Comparison of ENCODE assay signal across 9 mouse cellular contexts in the genomic region with DNA sequence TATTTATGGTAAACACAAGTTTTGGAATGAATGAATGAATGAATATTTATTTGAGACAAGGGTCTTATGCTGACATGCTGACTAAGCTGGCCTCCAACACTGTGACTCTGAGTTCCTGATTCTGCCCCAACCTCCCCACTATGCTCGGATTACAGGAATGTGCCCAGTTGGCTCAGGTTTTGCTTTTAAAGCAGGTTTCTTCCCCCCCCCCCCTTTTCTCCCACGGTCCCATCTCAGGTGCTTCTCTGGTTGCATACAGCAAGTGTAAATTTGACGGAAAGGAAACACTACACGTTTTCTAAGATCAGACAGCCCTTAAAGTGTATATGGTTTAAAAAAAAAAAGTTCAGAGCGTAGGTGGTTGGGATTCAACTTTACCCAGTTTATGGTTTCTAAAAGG. TPM values are rescaled to one million over a fixed set of nuclear protein-coding genes. Genes with fewer than 3 reads are reported as not detected.
DNase-seq lines count a peak whose midpoint lies in the region; ATAC-seq and TF ChIP-seq lines count a peak whose summit lies in the region.
"Had no signal": no experiment of that assay in that cellular context is flagged by ENCODE, and none has a peak within 500 bp of the region (broad histone marks: within the 10 kb centered on the region; RNA-seq: fewer than 3 reads in every experiment).

A gene (plus strand): TSS at position 301 of the 400 bp plus-strand sequence.

- peak within 1 kb of the TSS; percentile 70 for H3K4me2 ChIP-seq in lung, embryonic 15.5 days
- peak within 1 kb of the TSS; percentile 55 for H3K4me2 ChIP-seq in forebrain, embryonic 15.5 days (replicated peaks)
- H3K4me2 ChIP-seq in limb, embryonic 12.5 days: peak within 1 kb of the TSS; percentile 60

- 0 out of 2 replicates have a peak within 1 kb of the TSS, but pooled peaks have one; percentile 16 for H3K9ac ChIP-seq in lung, embryonic 15.5 days
- H3K9ac ChIP-seq in forebrain, embryonic 15.5 days (replicated peaks): 0 out of 2 replicates have a peak within 1 kb of the TSS, but pooled peaks have one; percentile 4
- peak within 1 kb of the TSS; percentile 37; the same call in 1 of the 2 replicates for H3K9ac ChIP-seq in limb, embryonic 12.5 days (replicated peaks)

- TF ChIP-seq POLR2A in small intestine, adult 2 months (IDR thresholded peaks at IDR 0.05; ENCODE audit: low read depth, low read length): no peak

- H3K4me1 ChIP-seq in lung, embryonic 15.5 days: 0 out of 2 replicates have a peak, but pooled peaks cover 5% of the 10 kb centered on the region
- peaks cover 5% of the 10 kb centered on the region; the same call in 1 of the 2 replicates for H3K4me1 ChIP-seq in forebrain, embryonic 15.5 days
- no peaks in the 10 kb centered on the region for H3K4me1 ChIP-seq in limb, embryonic 12.5 days (replicated peaks)
- peaks cover 4% of the 10 kb centered on the region; the same call in 1 of the 2 replicates for H3K4me1 ChIP-seq in small intestine, adult 2 months (ENCODE audit: control insufficient read depth, insufficient read depth, insufficient read length, low read length)

- DNase-seq in lung, postnatal 14 days: no peak
- no peak for DNase-seq in right cerebral cortex, adult 2 months (ENCODE audit: low spot score in 2 of 2)
- no peak for DNase-seq in left cerebral cortex, postnatal 36 days (ENCODE audit: low spot score in 2 of 2)

- intact Hi-C loops in left cerebral cortex, postnatal 36 days (cut with DNase I): no loop called here

- no peak for ATAC-seq in lung, embryonic 15.5 days (ENCODE audit: borderline replicate concordance, extremely low read depth, low FRiP score, low TSS enrichment)
- ATAC-seq in forebrain, embryonic 15.5 days (replicated peaks): no peak
- no peak for ATAC-seq in limb, embryonic 12.5 days (ENCODE audit: insufficient number of reproducible peaks, insufficient read depth, low FRiP score, low TSS enrichment, low read depth)
- ATAC-seq: inflammation-experienced regulatory T-cells, adult 6 months had no signal

- no peak within 1 kb of the TSS for H3K27ac ChIP-seq in lung, embryonic 15.5 days
- no peak within 1 kb of the TSS for H3K27ac ChIP-seq in forebrain, embryonic 15.5 days (replicated peaks)
- no peak within 1 kb of the TSS for H3K27ac ChIP-seq in limb, embryonic 12.5 days
- H3K27ac ChIP-seq in small intestine, adult 2 months (ENCODE audit: insufficient read depth, low read depth, low read length): no peak within 1 kb of the TSS

- H3K9me3 ChIP-seq in lung, embryonic 15.5 days: no peaks in the 10 kb centered on the region
- H3K9me3 ChIP-seq in forebrain, embryonic 15.5 days: no peaks in the 10 kb centered on the region
- H3K9me3 ChIP-seq in limb, embryonic 12.5 days: no peaks in the 10 kb centered on the region

- peak within 1 kb of the TSS; percentile 34 for H3K4me3 ChIP-seq in lung, embryonic 15.5 days
- peak within 1 kb of the TSS; percentile 40 for H3K4me3 ChIP-seq in forebrain, embryonic 15.5 days
- H3K4me3 ChIP-seq in limb, embryonic 12.5 days (replicated peaks): peak within 1 kb of the TSS; percentile 37
- H3K4me3 ChIP-seq in small intestine, adult 2 months (ENCODE audit: low read depth, low read length): peak within 1 kb of the TSS; percentile 23

- H3K36me3 ChIP-seq in lung, embryonic 15.5 days: no peaks in the 10 kb centered on the region
- H3K36me3 ChIP-seq in forebrain, embryonic 15.5 days: no peaks in the 10 kb centered on the region
- no peaks in the 10 kb centered on the region for H3K36me3 ChIP-seq in limb, embryonic 12.5 days
- H3K36me3 ChIP-seq in small intestine, adult 2 months (ENCODE audit: control insufficient read depth, insufficient read depth, low read length): no peaks in the 10 kb centered on the region

- no peaks in the 10 kb centered on the region for H3K27me3 ChIP-seq in lung, embryonic 15.5 days
- H3K27me3 ChIP-seq in forebrain, embryonic 15.5 days: no peaks in the 10 kb centered on the region
- no peaks in the 10 kb centered on the region for H3K27me3 ChIP-seq in limb, embryonic 12.5 days
- H3K27me3 ChIP-seq in small intestine, adult 2 months (ENCODE audit: control insufficient read depth, insufficient read depth, low read length): no peaks in the 10 kb centered on the region

- WGBS in lung, embryonic 15.5 days: 80% methylated on average over 5 of the region's 5 CpGs
- WGBS in forebrain, embryonic 15.5 days: 87% methylated on average over 5 of the region's 5 CpGs
- 83% methylated on average over 5 of the region's 5 CpGs for WGBS in limb, embryonic 12.5 days
- WGBS in small intestine, adult 2 months: 83% methylated on average over 5 of the region's 5 CpGs

- no peak for TF ChIP-seq CTCF in small intestine, adult 2 months (IDR thresholded peaks at IDR 0.05; ENCODE audit: extremely low read depth, insufficient read length, insufficient replicate concordance, low read depth, low read length)

RNA-seq across cellular contexts. Expression of the gene that starts here (rescaled TPM):
- 0.32 and 0.42 TPM in 2 replicates for polyA plus RNA-seq in lung, embryonic 15.5 days (2015; fragmentation: Nextera tagmentation; extraction: Ambion mirVana)
- polyA plus RNA-seq in forebrain, embryonic 15.5 days (2015; fragmentation: Nextera tagmentation; extraction: Ambion mirVana): 1.2 and 1.6 TPM in 2 replicates
- 1.5 and 1.6 TPM in 2 replicates for polyA plus RNA-seq in limb, embryonic 12.5 days (2016; fragmentation: Nextera tagmentation; extraction: Ambion mirVana)
- not detected in 2 replicates for polyA plus RNA-seq in small intestine, adult 2 months (2012; rRNA removed)
- total RNA-seq in left cerebral cortex, postnatal 36 days (2021): 1 to 10 TPM; 1.3 to 2.3 TPM
- total RNA-seq: common myeloid progenitor, adult 5-6 weeks had no signal
